Mouse (Mus musculus): Measurements from ENCODE around the gene Prdm11. TPM values are rescaled to one million over a fixed set of nuclear protein-coding genes. Genes with fewer than 3 reads are reported as not detected.

Prdm11 gene
- polyA plus RNA-seq, 1 experiment, result 68.8 TPM

DNA sequence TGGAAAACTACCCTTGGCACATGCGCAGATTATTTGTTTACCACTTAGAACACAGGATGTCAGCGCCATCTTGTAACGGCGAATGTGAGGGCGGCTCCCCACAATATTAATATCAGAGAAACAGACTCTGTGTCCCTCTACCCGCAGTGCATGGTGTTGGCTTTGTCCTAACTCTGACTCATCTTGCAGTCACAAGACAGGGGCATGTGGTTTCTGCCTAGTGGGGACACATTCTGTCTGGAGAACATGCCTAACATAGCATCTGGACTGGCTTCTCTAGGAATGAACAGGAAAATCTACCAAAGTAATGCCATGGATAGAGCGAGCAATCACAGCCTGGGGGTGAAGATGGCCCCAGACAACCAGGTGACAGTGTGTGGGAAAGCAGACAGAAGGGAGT, 107.1 kb downstream of the Prdm11 start:
- no peak for TF ChIP-seq GATA1 (IDR thresholded peaks at IDR 0.05; ENCODE audit: low read length)

DNA sequence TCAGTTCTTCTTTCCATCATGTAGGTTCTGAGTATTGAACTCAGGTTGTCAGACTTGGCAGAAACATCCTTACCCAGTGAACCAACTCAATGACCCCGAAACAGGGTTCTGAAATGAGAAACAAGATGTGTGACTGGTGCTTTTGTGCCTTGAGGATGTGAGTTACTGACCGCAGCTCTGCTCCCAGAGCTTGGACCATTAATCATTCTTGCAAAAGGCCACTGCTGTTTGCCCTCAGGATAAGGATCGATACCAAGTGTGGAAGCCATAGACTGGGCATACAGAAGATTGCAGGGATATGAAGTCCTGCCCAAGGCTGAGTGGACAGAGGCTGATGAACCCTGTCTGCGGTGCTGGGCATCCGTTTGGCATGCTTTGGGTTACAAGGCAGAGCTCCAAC, 107.9 kb downstream of the Prdm11 start:
- TF ChIP-seq GATA1 (IDR thresholded peaks at IDR 0.05; ENCODE audit: low read length), result no peak

DNA sequence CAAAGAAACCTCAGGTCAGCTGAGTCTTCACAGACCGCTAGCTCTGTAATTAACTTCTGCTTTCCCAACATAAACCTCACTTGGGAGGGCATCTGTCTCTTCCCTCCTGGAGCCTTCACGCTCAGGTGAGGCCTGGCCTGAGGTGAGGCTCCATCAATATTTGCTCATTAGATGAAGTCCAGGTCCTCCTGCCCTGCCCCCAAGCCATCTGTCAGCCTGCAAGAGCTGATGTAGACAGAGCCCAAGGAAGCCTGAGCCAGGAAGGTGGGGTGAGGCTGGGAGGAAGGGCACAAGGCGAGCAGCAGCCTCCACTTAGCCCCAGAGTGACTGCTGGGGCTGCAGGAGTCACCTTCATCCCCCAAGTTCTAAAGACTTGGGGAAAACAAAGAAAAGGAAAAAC, 110.5 kb downstream of the Prdm11 start:
- no peak for TF ChIP-seq GATA1 (IDR thresholded peaks at IDR 0.05; ENCODE audit: low read length)

DNA sequence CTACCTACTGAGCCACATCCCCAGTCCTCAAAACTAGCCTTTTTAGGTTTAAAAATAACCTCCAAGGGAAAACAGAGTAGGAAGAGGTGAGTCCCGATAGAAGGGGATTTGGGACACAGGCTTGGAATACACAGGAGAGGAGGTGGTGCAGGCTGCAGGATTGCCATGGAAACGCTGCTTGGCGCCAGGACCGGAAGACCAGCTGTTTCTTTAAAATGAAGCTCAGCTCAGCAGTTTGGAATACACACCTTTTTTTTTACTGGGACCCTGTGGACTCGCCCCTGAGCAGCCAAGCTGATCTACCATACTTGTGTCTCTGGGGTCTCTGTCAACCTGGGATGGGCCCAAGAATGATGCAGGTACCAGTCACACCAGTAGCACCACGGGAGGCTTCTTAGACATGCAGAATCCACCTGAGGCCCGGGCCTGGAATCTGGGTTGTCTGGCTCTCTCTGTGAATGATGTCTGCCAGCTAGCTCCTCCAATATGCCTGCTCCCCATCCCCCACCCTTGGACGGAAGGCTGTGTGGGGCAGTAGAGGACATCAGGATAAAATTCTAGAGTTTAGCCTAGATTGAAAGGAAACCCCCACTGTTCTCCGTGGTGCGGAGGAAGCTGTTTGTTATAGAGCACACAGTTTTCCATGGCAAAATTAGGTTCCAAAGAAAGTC, 111.5 kb downstream of the Prdm11 start:
- no peak for TF ChIP-seq GATA1 (IDR thresholded peaks at IDR 0.05; ENCODE audit: low read length)

DNA sequence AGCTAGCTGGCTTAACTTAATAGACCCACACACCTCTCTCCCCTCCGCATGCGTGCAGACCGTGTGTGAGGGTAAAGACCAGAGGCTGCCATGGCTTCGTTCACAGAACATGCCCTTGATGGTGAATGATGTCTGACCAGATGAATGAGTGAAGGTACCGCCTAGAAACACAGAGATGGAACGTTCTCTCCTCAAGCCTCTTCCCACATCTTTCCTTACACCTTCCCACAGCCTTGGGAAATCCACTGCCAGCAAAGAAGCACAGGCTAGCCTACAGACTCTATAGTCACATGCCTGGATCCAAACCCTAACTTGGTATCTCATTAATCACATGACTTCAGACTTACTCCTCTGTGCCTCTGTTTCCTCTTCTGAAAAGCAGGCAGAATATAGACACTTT, 112.6 kb downstream of the Prdm11 start:
- TF ChIP-seq GATA1 (IDR thresholded peaks at IDR 0.05; ENCODE audit: low read length), result no peak

DNA sequence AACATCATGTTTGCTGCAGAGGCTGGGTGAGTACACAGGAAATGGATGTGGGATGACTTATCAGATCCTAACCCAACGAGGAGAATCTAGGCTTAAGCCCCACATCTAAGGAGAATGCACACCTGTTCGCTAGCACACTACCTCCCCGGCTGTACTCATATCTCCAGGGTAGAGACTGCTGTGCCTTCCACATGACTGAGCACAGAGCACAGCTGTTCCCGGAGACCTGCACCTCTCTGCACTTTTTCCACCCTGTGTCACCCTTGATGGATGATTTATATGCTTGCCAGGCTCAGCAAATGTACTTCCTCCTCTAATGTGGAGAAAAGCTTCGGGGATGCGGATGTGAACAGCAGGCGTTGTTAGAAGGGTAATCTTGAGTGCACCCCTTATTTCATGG, 114.9 kb downstream of the Prdm11 start:
- TF ChIP-seq GATA1 (IDR thresholded peaks at IDR 0.05; ENCODE audit: low read length), result no peak

DNA sequence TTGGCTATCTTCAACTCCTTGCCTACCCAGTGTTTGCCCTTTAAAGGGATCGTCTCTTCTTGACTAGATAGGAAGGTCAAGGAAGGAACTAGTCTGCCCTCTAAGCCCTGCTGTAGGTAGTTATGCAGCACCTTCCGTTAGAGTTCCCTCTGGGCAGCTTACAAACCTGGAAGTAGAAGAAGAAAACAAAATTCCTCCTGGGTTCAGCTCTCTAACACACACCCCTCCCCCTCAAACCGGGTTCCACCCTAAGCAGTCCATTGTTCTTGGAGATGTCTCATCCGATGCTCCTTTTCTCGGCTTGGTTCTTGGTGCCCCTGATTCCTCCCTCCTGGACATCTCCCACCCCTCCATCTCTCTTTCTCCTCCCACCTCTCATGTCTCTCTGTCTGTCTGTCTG, 116.3 kb downstream of the Prdm11 start:
- TF ChIP-seq GATA1 (IDR thresholded peaks at IDR 0.05; ENCODE audit: low read length), result no peak

DNA sequence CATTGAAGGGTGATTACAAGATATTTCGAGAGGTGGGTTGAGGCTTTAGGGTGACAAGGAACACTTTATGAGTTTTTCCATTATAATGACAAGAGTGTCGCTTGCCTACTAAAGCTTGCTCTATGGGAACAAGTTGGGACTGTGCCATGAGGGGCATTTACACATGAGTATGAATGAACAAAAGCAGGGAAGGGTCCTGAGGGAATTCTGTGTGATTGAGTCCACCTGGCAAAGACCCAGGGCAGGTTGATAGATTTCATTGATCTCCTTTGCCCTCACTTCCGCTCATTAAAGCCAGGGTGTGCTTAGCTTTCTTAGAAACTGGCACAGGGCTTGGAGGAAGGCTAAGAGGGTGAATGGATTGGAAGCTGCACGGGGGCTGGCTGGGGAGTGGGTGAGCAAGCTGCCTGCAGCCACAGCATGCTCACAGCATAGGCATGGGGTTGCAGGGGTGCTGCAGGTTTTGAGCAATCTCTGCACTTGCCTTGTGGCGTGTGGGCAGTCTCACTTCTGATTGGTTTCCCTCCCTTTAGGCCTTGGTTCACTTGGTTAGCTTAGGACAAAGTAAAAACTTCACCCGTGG, 121.2 kb downstream of the Prdm11 start:
- no peak for TF ChIP-seq GATA1 (IDR thresholded peaks at IDR 0.05; ENCODE audit: low read length)

DNA sequence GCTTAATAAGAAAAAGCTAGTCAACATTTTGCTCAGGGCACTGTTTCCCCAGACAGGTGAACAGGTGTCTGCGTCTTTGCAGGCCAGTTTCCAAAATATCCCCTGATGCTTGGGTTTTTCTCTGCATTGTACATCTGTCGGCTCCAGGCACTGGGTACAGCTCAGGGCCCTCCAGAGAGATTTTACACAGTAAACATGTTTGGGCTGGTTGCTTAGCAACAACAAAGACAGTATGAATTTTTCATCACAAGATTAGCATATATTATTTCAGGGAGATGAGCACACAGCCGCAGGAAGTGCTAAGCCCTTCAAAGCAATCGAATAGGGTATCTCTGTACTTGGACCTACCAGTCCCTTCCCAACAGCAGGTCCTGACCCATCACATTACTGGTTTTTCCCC, 125.3 kb downstream of the Prdm11 start:
- TF ChIP-seq GATA1 (IDR thresholded peaks at IDR 0.05; ENCODE audit: low read length), result no peak

DNA sequence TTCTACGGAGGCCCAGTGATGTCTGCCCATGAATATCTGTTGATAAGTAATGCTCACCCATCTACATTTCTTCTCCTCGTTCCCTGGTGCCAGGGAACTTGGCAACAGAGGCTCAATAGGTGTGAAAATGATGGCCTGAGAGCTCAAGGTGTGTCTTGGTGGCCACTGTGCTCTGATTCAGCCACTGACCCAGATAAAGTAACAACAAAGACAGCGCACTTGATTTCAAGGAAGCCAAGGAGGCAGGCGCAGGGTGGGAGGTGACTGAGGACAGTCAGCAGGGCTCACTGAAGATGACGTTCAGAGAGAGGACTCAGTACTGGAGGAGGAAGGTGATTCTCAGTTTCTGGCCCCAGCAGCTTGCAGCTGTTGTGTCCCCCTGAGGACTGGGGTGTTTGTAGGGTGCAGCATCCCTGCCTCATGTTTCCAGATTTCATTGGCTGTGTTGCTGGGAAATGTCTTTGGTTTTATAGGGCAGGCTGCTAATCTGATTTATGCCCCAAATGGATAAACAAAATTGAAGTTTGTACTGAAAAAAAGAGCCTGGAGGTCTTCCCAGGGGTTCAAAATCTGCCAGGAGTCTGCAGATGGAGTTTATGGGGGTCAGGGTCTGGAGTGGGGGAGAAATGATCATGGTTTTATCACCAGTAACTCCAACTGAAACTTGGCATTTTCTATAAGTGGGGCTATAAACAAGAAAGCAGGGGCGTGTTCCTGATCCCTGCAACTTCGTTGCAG, 128.4 kb downstream of the Prdm11 start:
- no peak for TF ChIP-seq GATA1 (IDR thresholded peaks at IDR 0.05; ENCODE audit: low read length)

DNA sequence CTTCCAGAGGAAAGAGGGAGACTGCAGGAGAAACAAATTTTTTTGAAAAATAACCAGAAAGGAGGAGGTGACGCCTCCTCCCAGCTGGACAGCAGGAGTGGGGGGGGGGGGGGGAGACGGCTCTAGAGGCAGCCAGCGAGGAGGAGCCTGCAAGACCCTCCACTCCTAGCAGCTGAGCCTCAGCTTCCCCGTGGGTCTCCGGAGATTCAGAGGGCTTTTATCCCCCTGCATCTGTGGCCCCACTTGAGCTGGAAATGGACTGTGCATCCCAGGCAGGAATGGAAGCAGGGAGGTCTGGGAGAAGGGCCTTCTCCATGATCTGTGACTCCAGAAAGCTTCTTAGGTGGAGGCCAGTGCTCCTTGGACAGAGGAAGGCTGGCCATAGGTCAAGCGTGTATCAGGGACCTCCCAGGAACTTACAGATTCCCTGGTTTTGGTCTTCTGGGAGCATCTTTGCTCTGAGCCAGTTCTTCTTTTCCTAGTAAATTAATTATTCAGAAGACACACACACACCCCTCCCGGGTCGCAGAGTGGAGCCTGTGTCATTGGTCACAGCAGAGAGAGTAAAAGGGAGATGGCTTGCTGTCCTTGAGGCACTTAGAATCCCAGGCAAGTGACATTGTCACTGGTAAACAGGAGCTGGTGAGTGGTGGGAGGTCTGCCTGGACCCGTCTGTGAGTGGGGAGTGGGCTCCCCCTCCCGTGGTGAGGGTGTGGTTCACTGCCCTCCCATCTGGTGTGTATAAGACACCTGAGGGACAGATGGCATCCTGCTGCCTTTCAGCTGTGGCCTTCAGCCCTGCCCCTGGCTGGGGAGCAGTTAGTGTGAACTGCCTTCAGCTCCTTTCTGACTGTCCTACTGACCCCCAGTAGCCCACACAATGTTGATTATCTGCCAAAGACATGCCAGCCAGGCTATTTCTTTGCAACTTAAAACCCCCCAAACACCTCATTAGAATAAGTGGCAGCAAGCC, 130.0 kb downstream of the Prdm11 start:
- TF ChIP-seq GATA1 (IDR thresholded peaks at IDR 0.05; ENCODE audit: low read length), result no peak

Other genes starting within 250 kb of the Prdm11 start
- not detected in 2 replicates for gene Syt13, start 131.1 kb downstream of the Prdm11 start, polyA plus RNA-seq (2012)
- gene Trp53i11, start 141.4 kb upstream of the Prdm11 start, polyA plus RNA-seq (2012), result not detected in 2 replicates